Mouse (Mus musculus): Measurements from ENCODE around the gene Olfr1360. TPM values are rescaled to one million over a fixed set of nuclear protein-coding genes. Genes with fewer than 3 reads are reported as not detected.

Gene Olfr1360
- total RNA-seq, 2 experiments from 2014 or later: not detected

GRCm38 (mm10) chr13:21642418-21642817, 34.8 kb downstream of the Olfr1360 start, which contains the start of gene Olfr11:
Gene Olfr11 (minus strand): TSS chr13:21642518.
- DNase-seq: no peak

Small RNA genes lying within 50 kb of the gene (microRNA-seq; reads per million reads assigned to microRNA genes)
- not detected for gene Gm44357
- not detected for gene Gm44367

Other genes starting within 250 kb of the Olfr1360 start
- gene Pgbd1, start 236.3 kb downstream of the Olfr1360 start, total RNA-seq (2021): under 1 TPM; 0.79 to 0.89 TPM
- 10 to 100 TPM; 34.5 to 39.7 TPM for gene Zscan26, start 223.7 kb downstream of the Olfr1360 start, total RNA-seq (2021)
- 1 to 10 TPM in 1 of 2 experiments, under 1 TPM in 1; 0.96 to 1.4 TPM for gene Nkapl, start 208.9 kb downstream of the Olfr1360 start, total RNA-seq (2021)
- 1 to 10 TPM; 2.1 to 2.6 TPM for gene Zkscan4, start 198.5 kb downstream of the Olfr1360 start, total RNA-seq (2021)
- not detected for gene Gm10065, start 198.0 kb downstream of the Olfr1360 start, total RNA-seq (2021)
- 10 to 100 TPM; 11.0 to 12.8 TPM for gene AK157302, start 182.2 kb downstream of the Olfr1360 start, total RNA-seq (2021)
- 10 to 100 TPM; 89.0 to 99.3 TPM for gene Gm11273, start 176.0 kb downstream of the Olfr1360 start, total RNA-seq (2021)
- gene Zkscan8, start 146.3 kb downstream of the Olfr1360 start, total RNA-seq (2021): 10 to 100 TPM; 16.9 to 19.2 TPM
- not detected for gene Olfr1366, start 134.6 kb downstream of the Olfr1360 start, total RNA-seq (2021)
- not detected for gene Olfr1535, start 117.5 kb downstream of the Olfr1360 start, total RNA-seq (2021)
- gene Olfr1364, start 95.6 kb downstream of the Olfr1360 start, total RNA-seq (2021): not detected
- gene Olfr1362, start 63.4 kb downstream of the Olfr1360 start, total RNA-seq (2021): not detected
- not detected for gene Olfr11, start 34.9 kb downstream of the Olfr1360 start, total RNA-seq (2021)
- not detected for gene Olfr1361, start 14.0 kb downstream of the Olfr1360 start, total RNA-seq (2021)
- gene Olfr1359, start 20.7 kb upstream of the Olfr1360 start, total RNA-seq (2021): not detected
- 10 to 100 TPM; 60.4 to 64.6 TPM for gene Hist1h2bl, start 38.7 kb upstream of the Olfr1360 start, total RNA-seq (2021)
- 10 to 100 TPM in 1 of 2 experiments, 1 to 10 TPM in 1; 7.6 to 50.2 TPM for gene Hist1h2ai, start 39.0 kb upstream of the Olfr1360 start, total RNA-seq (2021)
- gene Hist1h3h, start 40.3 kb upstream of the Olfr1360 start, total RNA-seq (2021): 10 to 100 TPM; 68.3 to 81.7 TPM
- gene Hist1h2bm, start 44.6 kb upstream of the Olfr1360 start, total RNA-seq (2021): 10 to 100 TPM; 17.4 to 18.8 TPM
- gene Hist1h4j, start 57.7 kb upstream of the Olfr1360 start, total RNA-seq (2021): 10 to 100 TPM; 11.8 to 14.2 TPM
- 100 to 1,000 TPM; 172 to 183 TPM for gene Hist1h4k, start 73.1 kb upstream of the Olfr1360 start, total RNA-seq (2021)
- 10 to 100 TPM; 18.0 to 19.9 TPM for gene Hist1h2ak, start 76.4 kb upstream of the Olfr1360 start, total RNA-seq (2021)
- 10 to 100 TPM; 36.1 to 38.9 TPM for gene Hist1h2bn, start 76.7 kb upstream of the Olfr1360 start, total RNA-seq (2021)
- 10 to 100 TPM; 26.2 to 28.0 TPM for gene Hist1h1b, start 103.2 kb upstream of the Olfr1360 start, total RNA-seq (2021)
- gene Hist1h3i, start 106.0 kb upstream of the Olfr1360 start, total RNA-seq (2021): 10 to 100 TPM; 61.4 to 73.9 TPM
- gene Hist1h2an, start 109.8 kb upstream of the Olfr1360 start, total RNA-seq (2021): 1 to 10 TPM; 7.5 to 9.1 TPM
- gene Hist1h2bp, start 110.1 kb upstream of the Olfr1360 start, total RNA-seq (2021): 10 to 100 TPM; 21.9 to 22.1 TPM
- 10 to 100 TPM; 74.0 to 76.3 TPM for gene Hist1h2bq, start 132.8 kb upstream of the Olfr1360 start, total RNA-seq (2021)
- gene Hist1h2ao, start 133.1 kb upstream of the Olfr1360 start, total RNA-seq (2021): 10 to 100 TPM; 24.0 to 56.4 TPM
- 100 to 1,000 TPM; 215 to 270 TPM for gene Hist1h4m, start 134.3 kb upstream of the Olfr1360 start, total RNA-seq (2021)
- 100 to 1,000 TPM in 1 of 2 experiments, 10 to 100 TPM in 1; 56.0 to 125 TPM for gene Hist1h4n, start 154.8 kb upstream of the Olfr1360 start, total RNA-seq (2021)
- gene Hist1h2ap, start 156.1 kb upstream of the Olfr1360 start, total RNA-seq (2021): 10 to 100 TPM; 48.2 to 72.9 TPM
- gene Hist1h2br, start 156.3 kb upstream of the Olfr1360 start, total RNA-seq (2021): 10 to 100 TPM; 72.5 to 76.9 TPM

Measured in adrenal gland, postnatal 36 days (tissue).